ENCODE assay signal across 8 mouse cellular contexts in the genomic region with DNA sequence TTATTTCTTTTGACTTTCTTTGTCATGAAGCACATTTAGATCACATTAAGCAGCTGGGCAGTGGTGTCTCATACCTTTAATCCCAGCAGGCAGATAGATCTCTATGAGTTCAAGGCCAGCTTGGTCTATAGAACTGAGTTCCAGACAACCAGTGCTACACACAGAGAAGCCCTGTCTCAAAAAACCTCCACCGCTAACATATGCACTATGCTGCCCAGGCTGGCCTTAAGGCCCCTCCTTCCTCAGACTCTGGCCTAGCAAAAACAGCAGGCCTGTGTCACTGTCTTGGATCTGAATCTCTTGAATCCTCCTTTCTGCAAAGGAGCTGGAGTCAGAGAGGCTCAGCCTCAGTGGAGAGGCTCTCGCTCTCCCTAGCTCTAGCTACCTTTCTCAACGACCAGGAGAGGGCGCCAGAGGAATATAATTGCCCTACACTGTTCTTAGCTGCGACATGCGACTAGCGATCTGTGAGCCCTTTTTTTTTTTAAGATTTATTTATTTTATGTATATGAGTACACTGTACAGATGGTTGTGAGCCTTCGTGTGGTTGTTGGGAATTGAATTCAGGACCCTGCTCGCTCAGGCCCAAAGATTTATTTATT. TPM values are rescaled to one million over a fixed set of nuclear protein-coding genes. Genes with fewer than 3 reads are reported as not detected.
A peak's percentile ranks its signal among the peaks of the same experiment; 100 is the strongest.
DNase-seq lines count a peak whose midpoint lies in the region; ATAC-seq and TF ChIP-seq lines count a peak whose summit lies in the region.

No protein-coding gene starts in this region.

- peak; percentile 91 for TF ChIP-seq CTCF in intestine, postnatal 0 days (IDR thresholded peaks at IDR 0.05; ENCODE audit: low read depth)

- no peaks in the 10 kb centered on the region for H3K27me3 ChIP-seq in intestine, postnatal 0 days (replicated peaks; ENCODE audit: control insufficient read depth, insufficient read depth, low read length)
- H3K27me3 ChIP-seq in midbrain, embryonic 14.5 days (ENCODE audit: control insufficient read depth, insufficient read depth, low read length) = no peaks in the 10 kb centered on the region

- 8% methylated on average over 9 of the region's 9 CpGs for WGBS in intestine, postnatal 0 days
- 8% methylated on average over 9 of the region's 9 CpGs for WGBS in midbrain, embryonic 14.5 days

- H3K4me2 ChIP-seq in intestine, postnatal 0 days (replicated peaks; ENCODE audit: low read depth) = no peak overlapping the region
- H3K4me2 ChIP-seq in midbrain, embryonic 14.5 days (ENCODE audit: low read length) = no peak overlapping the region

- intact Hi-C loops in heart, postnatal 25 days (cut with DNase I) = loop anchor here (1.0 kb wide), 2 partner anchors 62 to 196 kb away; no protein-coding TSS in a partner anchor
- intact Hi-C loops in left cerebral cortex, postnatal 4 days (cut with DNase I) = loop anchor here (2.0 kb wide), 1 partner anchor 62 kb away; no protein-coding TSS in a partner anchor

- no peaks in the 10 kb centered on the region for H3K36me3 ChIP-seq in intestine, postnatal 0 days (ENCODE audit: control insufficient read depth, insufficient read depth)
- H3K36me3 ChIP-seq in midbrain, embryonic 14.5 days (ENCODE audit: control insufficient read depth, insufficient read depth, low read length) = no peaks in the 10 kb centered on the region

- no peak overlapping the region for H3K27ac ChIP-seq in intestine, postnatal 0 days (ENCODE audit: low read depth, low read length)
- no peak overlapping the region for H3K27ac ChIP-seq in midbrain, embryonic 14.5 days (replicated peaks; ENCODE audit: low read depth, low read length)

- H3K4me3 ChIP-seq in intestine, postnatal 0 days (ENCODE audit: low read depth, low read length) = no peak overlapping the region
- no peak overlapping the region for H3K4me3 ChIP-seq in midbrain, embryonic 14.5 days (replicated peaks; ENCODE audit: low read depth, low read length)

- peak; percentile 73 for DNase-seq in heart, adult 8-10 months (ENCODE audit: low spot score)
- no peak for DNase-seq in heart, postnatal 25 days (ENCODE audit: low spot score)
- peak; percentile 81 for DNase-seq in cerebellum, adult 9-11 months
- peak; percentile 90 for DNase-seq in left cerebral cortex, postnatal 4 days
- peak; percentile 95 for DNase-seq in midbrain, embryonic 14.5 days
- peak; percentile 50 to 72 for DNase-seq in spleen, postnatal 14 days (ENCODE audit: low spot score in 2 of 2)

- no peaks in the 10 kb centered on the region for H3K9me3 ChIP-seq in intestine, postnatal 0 days (ENCODE audit: control insufficient read depth)
- no peaks in the 10 kb centered on the region for H3K9me3 ChIP-seq in midbrain, embryonic 14.5 days (ENCODE audit: control insufficient read depth, low read length)

- peak; percentile 58; the same call in 1 of the 2 replicates for ATAC-seq in frontal cortex, adult (ENCODE audit: low TSS enrichment)
- peak; percentile 74 for ATAC-seq in intestine, postnatal 0 days
- peak; percentile 80; the same call in 1 of the 2 replicates for ATAC-seq in midbrain, embryonic 14.5 days (ENCODE audit: low FRiP score, low TSS enrichment)

- H3K4me1 ChIP-seq in intestine, postnatal 0 days (replicated peaks; ENCODE audit: control insufficient read depth, insufficient read depth, low read length) = no peaks in the 10 kb centered on the region
- H3K4me1 ChIP-seq in midbrain, embryonic 14.5 days (ENCODE audit: control insufficient read depth, insufficient read depth, low read length) = no peaks in the 10 kb centered on the region

- H3K9ac ChIP-seq in intestine, postnatal 0 days (ENCODE audit: low read depth, low read length) = no peak overlapping the region
- H3K9ac ChIP-seq in midbrain, embryonic 14.5 days (replicated peaks; ENCODE audit: low read length) = no peak overlapping the region

RNA-seq across cellular contexts. Expression of gene Spaca4, which starts 13.7 kb away (rescaled TPM):
- not detected for total RNA-seq in heart, adult 8-10 months (2022)
- not detected for total RNA-seq in heart, postnatal 25 days (2021)
- 0.17 and 0.22 TPM in 2 replicates for polyA plus RNA-seq in intestine, postnatal 0 days (2015; fragmentation: Nextera tagmentation; extraction: Ambion mirVana)
- not detected for total RNA-seq in left cerebral cortex, postnatal 4 days (2021)
- not detected in 2 replicates for polyA plus RNA-seq in midbrain, embryonic 14.5 days (2014; fragmentation: Nextera tagmentation; extraction: Ambion mirVana)

RNA-seq across cellular contexts. Expression of gene Fam83e, which starts 18.3 kb away (rescaled TPM):
- under 1 TPM; 0.19 to 0.55 (median 0.44) TPM for total RNA-seq in heart, adult 8-10 months (2022)
- total RNA-seq in heart, postnatal 25 days (2021) = under 1 TPM; 0.20 to 0.34 TPM
- 16.6 and 16.7 TPM in 2 replicates for polyA plus RNA-seq in intestine, postnatal 0 days (2015; fragmentation: Nextera tagmentation; extraction: Ambion mirVana)
- total RNA-seq in left cerebral cortex, postnatal 4 days (2021) = 1 to 10 TPM in 1 of 2 experiments, under 1 TPM in 1; 0.62 to 1.1 TPM
- polyA plus RNA-seq in midbrain, embryonic 14.5 days (2014; fragmentation: Nextera tagmentation; extraction: Ambion mirVana) = 0.46 and 0.90 TPM in 2 replicates

RNA-seq across cellular contexts. Expression of gene Sphk2, which starts 21.5 kb away (rescaled TPM):
- total RNA-seq in heart, adult 8-10 months (2022) = 10 to 100 TPM; 15.3 to 19.3 (median 18.4) TPM
- 10 to 100 TPM; 15.8 to 16.7 TPM for total RNA-seq in heart, postnatal 25 days (2021)
- 55.1 and 55.9 TPM in 2 replicates for polyA plus RNA-seq in intestine, postnatal 0 days (2015; fragmentation: Nextera tagmentation; extraction: Ambion mirVana)
- total RNA-seq in left cerebral cortex, postnatal 4 days (2021) = 10 to 100 TPM; 23.6 to 24.6 TPM
- 17.2 and 19.2 TPM in 2 replicates for polyA plus RNA-seq in midbrain, embryonic 14.5 days (2014; fragmentation: Nextera tagmentation; extraction: Ambion mirVana)

RNA-seq across cellular contexts. Expression of gene Rpl18, which starts 24.0 kb away (rescaled TPM):
- 100 to 1,000 TPM; 552 to 697 (median 598) TPM for total RNA-seq in heart, adult 8-10 months (2022)
- total RNA-seq in heart, postnatal 25 days (2021) = 100 to 1,000 TPM; 507 to 553 TPM
- 708 and 740 TPM in 2 replicates for polyA plus RNA-seq in intestine, postnatal 0 days (2015; fragmentation: Nextera tagmentation; extraction: Ambion mirVana)
- total RNA-seq in left cerebral cortex, postnatal 4 days (2021) = 100 to 1,000 TPM; 640 to 672 TPM
- polyA plus RNA-seq in midbrain, embryonic 14.5 days (2014; fragmentation: Nextera tagmentation; extraction: Ambion mirVana) = 631 and 710 TPM in 2 replicates

RNA-seq across cellular contexts. Expression of gene Dbp, which starts 34.4 kb away (rescaled TPM):
- 100 to 1,000 TPM in 3 of 4 experiments, 10 to 100 TPM in 1; 72.2 to 183 (median 152) TPM for total RNA-seq in heart, adult 8-10 months (2022)
- total RNA-seq in heart, postnatal 25 days (2021) = 100 to 1,000 TPM in 1 of 2 experiments, 10 to 100 TPM in 1; 13.6 to 153 TPM
- polyA plus RNA-seq in intestine, postnatal 0 days (2015; fragmentation: Nextera tagmentation; extraction: Ambion mirVana) = 6.9 and 8.6 TPM in 2 replicates
- total RNA-seq in left cerebral cortex, postnatal 4 days (2021) = 10 to 100 TPM; 19.1 to 22.2 TPM
- polyA plus RNA-seq in midbrain, embryonic 14.5 days (2014; fragmentation: Nextera tagmentation; extraction: Ambion mirVana) = 1.9 and 4.3 TPM in 2 replicates
